Mouse (Mus musculus): ENCODE results near the gene Ciz1.

The Ciz1 gene

GRCm38 (mm10) chr2:32418430-32419151 lies 66.5 kb downstream of the Ciz1 start:
- no peak for DNase-seq (ENCODE audit: low spot score)

GRCm38 (mm10) chr2:32419359-32419758 lies 67.2 kb downstream of the Ciz1 start:
- DNase-seq (ENCODE audit: low spot score): peak; percentile 97

DNA sequence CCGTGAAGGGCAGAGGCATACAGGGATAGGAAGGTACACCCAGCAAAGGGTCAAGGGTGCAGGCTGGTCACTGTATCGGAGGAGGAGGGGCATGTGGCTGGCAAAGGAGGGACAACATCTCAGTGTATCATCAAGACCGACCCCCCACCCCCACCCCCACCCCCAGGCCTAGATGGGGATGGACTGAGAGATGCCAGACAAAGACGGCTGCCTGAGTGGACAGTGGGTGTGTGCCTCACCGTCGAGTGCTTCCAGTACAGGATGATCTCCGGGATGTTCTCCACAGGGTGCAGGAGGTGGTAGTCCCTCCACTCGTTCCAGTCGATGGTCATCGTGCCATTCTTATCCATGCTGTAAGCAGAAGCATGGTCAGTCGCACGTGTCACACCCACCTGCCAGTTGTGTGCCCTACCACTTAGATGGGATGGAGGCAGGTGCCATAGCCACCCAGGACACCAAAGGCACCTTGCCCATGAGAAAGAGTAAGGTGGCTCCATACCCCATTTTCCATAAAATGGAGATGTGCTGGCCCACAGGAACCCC lies 68.0 kb downstream of the Ciz1 start:
- DNase-seq (ENCODE audit: low spot score): no peak

DNA sequence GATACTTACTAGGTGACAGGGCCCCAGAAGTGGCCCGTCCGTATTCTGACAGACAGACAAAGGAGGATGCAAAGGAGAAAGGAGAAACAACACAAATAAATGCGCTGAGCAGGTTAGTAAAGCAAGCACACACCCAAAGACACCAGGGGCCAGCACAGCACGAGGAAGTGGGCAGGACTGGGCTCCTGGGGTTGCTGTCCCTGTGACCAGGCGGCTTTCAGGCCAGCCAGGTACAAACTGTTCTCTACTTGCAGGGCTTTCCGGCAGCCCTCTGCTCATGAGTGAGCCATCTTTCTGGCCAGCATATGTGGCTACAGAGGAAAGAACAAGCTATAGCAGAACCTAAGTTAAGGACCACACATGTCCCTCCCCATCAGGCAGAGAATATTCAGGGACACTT lies 68.5 kb downstream of the Ciz1 start:
- DNase-seq (ENCODE audit: low spot score): no peak

DNA sequence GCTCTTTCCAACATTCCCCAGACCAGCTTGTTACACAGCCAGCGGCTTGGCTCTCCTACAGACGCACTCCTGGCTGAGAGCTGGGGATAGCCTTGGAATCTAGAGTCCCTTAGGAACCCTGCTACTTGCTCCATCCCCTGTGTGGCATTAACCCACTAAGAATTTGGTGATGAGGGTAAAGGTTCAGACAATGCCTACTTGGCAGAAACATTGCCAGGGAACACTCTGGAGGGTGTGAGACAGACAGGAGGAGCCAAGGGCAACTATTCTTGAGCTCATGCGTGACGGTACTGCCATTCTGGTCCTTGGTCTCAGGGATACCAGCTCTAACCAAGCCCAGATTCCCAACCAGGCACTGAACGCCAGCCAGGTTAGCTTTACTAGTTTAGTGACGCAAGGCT lies 69.7 kb downstream of the Ciz1 start:
- DNase-seq (ENCODE audit: low spot score): peak; percentile 52

DNA sequence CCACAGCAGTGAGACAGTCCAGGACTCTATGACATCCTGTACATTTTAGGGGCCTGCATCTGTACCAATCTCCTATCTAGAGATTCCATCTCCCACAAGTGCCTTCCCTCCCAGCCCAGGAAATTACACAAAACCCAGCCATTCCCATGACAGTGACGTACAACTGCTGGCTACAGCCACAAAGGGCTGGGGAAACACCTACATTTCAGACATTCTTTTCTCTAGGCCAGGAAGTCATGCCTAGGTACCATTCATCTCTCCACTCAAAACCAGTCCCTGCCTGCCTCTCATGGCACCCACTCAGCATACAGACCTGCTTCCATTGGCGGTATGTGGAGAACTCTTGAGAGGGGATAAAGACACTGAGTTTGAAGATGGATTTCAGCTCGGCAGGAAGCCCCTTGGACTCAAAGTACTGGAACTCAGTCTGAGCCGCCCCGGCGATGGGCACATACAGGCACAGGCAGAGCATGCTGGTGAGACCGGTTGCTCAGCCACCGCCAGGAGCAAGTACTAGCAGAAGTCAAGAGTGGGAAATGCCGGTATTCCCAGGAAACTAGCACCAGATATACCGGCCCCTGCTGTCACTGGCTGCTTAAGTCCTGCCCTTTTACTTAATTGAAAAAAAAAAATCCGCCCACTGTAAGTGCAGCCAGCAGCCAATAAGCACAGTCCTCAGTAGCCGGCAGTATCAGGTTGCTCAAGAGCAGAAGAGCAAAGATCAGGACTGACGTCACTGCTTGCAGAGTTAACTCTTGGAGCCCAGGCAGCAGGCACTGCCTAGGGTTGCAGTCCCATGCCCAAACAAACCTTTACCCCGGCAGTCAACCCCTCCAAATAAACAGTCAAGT lies 71.6 kb downstream of the Ciz1 start:
- DNase-seq (ENCODE audit: low spot score): peak; percentile 98

DNA sequence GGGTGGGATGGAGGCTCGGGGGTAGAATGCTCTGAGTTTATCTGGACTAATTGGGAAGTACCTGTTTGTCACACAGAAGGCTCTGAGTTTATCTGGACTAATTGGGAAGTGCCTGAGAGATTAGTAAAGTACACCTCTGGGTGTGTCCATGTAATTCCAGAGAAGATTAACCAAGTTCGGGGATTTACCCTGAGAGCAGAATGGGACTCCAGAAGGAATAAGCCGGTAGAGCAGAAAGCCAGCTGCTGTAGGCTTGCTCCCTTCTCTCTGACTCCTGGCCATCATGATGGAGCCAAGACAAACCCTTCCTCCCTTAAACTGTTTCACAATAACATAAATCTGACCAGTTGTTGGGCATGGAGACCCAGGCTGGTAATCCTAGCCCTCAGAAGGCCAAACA lies 72.7 kb downstream of the Ciz1 start:
- DNase-seq (ENCODE audit: low spot score): peak; percentile 75

DNA sequence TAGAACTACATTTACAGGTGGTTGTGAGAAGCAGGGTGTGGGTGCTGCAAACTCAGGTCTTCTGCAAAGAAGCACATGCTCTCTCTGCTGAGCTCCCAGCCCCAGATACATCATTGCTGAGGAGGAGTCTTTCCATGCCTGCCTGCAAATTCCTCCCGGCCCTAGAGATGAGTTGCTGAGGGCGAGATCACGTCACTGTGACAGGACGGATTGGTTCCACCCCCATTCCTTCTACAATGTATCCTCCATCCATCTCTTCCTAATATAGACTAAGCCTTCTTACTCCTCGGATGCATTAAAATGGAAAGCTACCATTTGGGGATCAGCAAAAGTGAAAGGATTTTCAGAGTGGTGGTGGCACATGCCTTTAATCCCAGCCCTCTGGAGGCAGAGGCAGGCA lies 73.4 kb downstream of the Ciz1 start:
- DNase-seq (ENCODE audit: low spot score): no peak

DNA sequence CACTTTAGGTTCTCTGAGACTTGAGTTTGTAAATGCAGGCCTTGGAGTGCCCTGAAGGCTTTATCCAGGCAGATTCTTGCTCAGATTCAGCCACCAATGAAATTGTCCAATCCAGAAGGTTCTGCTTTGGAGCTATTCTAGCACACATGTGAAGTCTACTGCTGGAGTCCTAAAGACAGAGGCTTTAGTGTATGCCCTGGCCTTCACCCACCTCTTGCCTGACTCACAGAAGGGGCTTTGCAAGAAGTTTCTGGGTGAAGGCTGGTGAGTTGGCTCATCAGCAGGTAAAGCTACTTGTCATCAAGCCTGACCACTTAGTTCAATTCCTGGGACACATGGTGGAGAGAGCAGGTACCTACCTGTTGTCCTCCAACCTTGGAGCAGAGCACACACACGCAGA lies 74.0 kb downstream of the Ciz1 start:
- DNase-seq (ENCODE audit: low spot score): no peak

GRCm38 (mm10) chr2:32427720-32428119 lies 75.6 kb downstream of the Ciz1 start:
- DNase-seq (ENCODE audit: low spot score): no peak

GRCm38 (mm10) chr2:32428262-32428722 lies 76.2 kb downstream of the Ciz1 start:
- no peak for DNase-seq (ENCODE audit: low spot score)

GRCm38 (mm10) chr2:32429215-32429891 lies 77.2 kb downstream of the Ciz1 start:
- no peak for DNase-seq (ENCODE audit: low spot score)

Measured in adipocyte (in vitro differentiated cells).